Mouse (Mus musculus): ENCODE results near the gene Ptpn14. TPM values are rescaled to one million over a fixed set of nuclear protein-coding genes. Genes with fewer than 3 reads are reported as not detected.
A peak's percentile ranks its signal among the peaks of the same experiment; 100 is the strongest.
"Not testable (repeated sequence)": the region's sequence is repeated elsewhere in the genome, so short reads cannot be mapped to it uniquely, and the experiment has no call there.

The Ptpn14 gene
- 2.1 and 2.6 TPM in 2 replicates for polyA plus RNA-seq (2011; ENCODE audit: insufficient read depth, insufficient read length, low replicate concordance, missing spikeins)

GRCm38 (mm10) chr1:189727884-189728783 lies at the start of gene Ptpn14:
Gene Ptpn14 (plus strand): TSS chr1:189728268.
- no peak for TF ChIP-seq CTCF (IDR thresholded peaks at IDR 0.05; ENCODE audit: control insufficient read depth, insufficient read depth, low read length)
- TF ChIP-seq POLR2A (IDR thresholded peaks at IDR 0.05; ENCODE audit: borderline replicate concordance, control insufficient read depth, low read depth, low read length), result no peak
- H3K4me1 ChIP-seq (ENCODE audit: control insufficient read depth, insufficient read depth, low read length), result no peaks in the 10 kb centered on the region; the same call in 1 of the 2 replicates
- H3K4me3 ChIP-seq (replicated peaks; ENCODE audit: control insufficient read depth, low read depth, low read length), result no peak within 1 kb of the TSS
- WGBS, result 1% methylated on average over 94 of the region's 98 CpGs
- no peak within 1 kb of the TSS; the same call in 1 of the 2 replicates for H3K27ac ChIP-seq (ENCODE audit: control insufficient read depth, insufficient read depth, low read depth, low read length, poor library complexity)

- no peaks in the 10 kb centered on the region for H3K4me1 ChIP-seq (ENCODE audit: control insufficient read depth, insufficient read depth, low read length)
- 95% methylated on average over 3 of the region's 3 CpGs for WGBS
- H3K4me3 ChIP-seq (replicated peaks; ENCODE audit: control insufficient read depth, low read depth, low read length), result no peak overlapping the region
- no peak for TF ChIP-seq CTCF (IDR thresholded peaks at IDR 0.05; ENCODE audit: control insufficient read depth, insufficient read depth, low read length)
- TF ChIP-seq POLR2A (IDR thresholded peaks at IDR 0.05; ENCODE audit: borderline replicate concordance, control insufficient read depth, low read depth, low read length), result no peak
- no peak overlapping the region for H3K27ac ChIP-seq (ENCODE audit: control insufficient read depth, insufficient read depth, low read depth, low read length, poor library complexity)
Measured at GRCm38 (mm10) chr1:189679555-189679954, 48.5 kb upstream of the Ptpn14 start.

- H3K4me3 ChIP-seq (replicated peaks; ENCODE audit: control insufficient read depth, low read depth, low read length), result no peak overlapping the region
- peaks cover 1% of the 10 kb centered on the region; the same call in 1 of the 2 replicates for H3K4me1 ChIP-seq (ENCODE audit: control insufficient read depth, insufficient read depth, low read length)
- no peak overlapping the region for H3K27ac ChIP-seq (ENCODE audit: control insufficient read depth, insufficient read depth, low read depth, low read length, poor library complexity)
- WGBS, result 76% methylated on average over 9 of the region's 9 CpGs
- TF ChIP-seq POLR2A (IDR thresholded peaks at IDR 0.05; ENCODE audit: borderline replicate concordance, control insufficient read depth, low read depth, low read length), result no peak
- TF ChIP-seq CTCF (IDR thresholded peaks at IDR 0.05; ENCODE audit: control insufficient read depth, insufficient read depth, low read length), result no peak
Measured at GRCm38 (mm10) chr1:189684786-189685415, 43.2 kb upstream of the Ptpn14 start.

GRCm38 (mm10) chr1:189686025-189686424 lies 42.0 kb upstream of the Ptpn14 start:
- no peak for TF ChIP-seq POLR2A (IDR thresholded peaks at IDR 0.05; ENCODE audit: borderline replicate concordance, control insufficient read depth, low read depth, low read length)
- no peak for TF ChIP-seq CTCF (IDR thresholded peaks at IDR 0.05; ENCODE audit: control insufficient read depth, insufficient read depth, low read length)
- Histone ChIP-seq H3K27ac (ENCODE audit: control insufficient read depth, insufficient read depth, low read depth, low read length, poor library complexity) (no peak overlapping the region), H3K4me1 (ENCODE audit: control insufficient read depth, insufficient read depth, low read length) (peaks cover 1% of the 10 kb centered on the region; the same call in 1 of the 2 replicates), H3K4me3 (replicated peaks; ENCODE audit: control insufficient read depth, low read depth, low read length) (no peak overlapping the region)
- WGBS, result 85% methylated on average over 6 of the region's 6 CpGs

- peaks cover 1% of the 10 kb centered on the region; the same call in 1 of the 2 replicates for H3K4me1 ChIP-seq (ENCODE audit: control insufficient read depth, insufficient read depth, low read length)
- TF ChIP-seq POLR2A (IDR thresholded peaks at IDR 0.05; ENCODE audit: borderline replicate concordance, control insufficient read depth, low read depth, low read length) (peak; percentile 63; the same call in 1 of the 2 replicates), CTCF (IDR thresholded peaks at IDR 0.05; ENCODE audit: control insufficient read depth, insufficient read depth, low read length) (no peak)
- H3K4me3 ChIP-seq (replicated peaks; ENCODE audit: control insufficient read depth, low read depth, low read length), result peak within 1 kb of the TSS; percentile 97
- H3K27ac ChIP-seq (ENCODE audit: control insufficient read depth, insufficient read depth, low read depth, low read length, poor library complexity), result peak within 1 kb of the TSS; percentile 67; the same call in 1 of the 2 replicates
- WGBS, result under 1% methylated on average over 54 of the region's 55 CpGs
Measured at GRCm38 (mm10) chr1:189687654-189688387, 40.2 kb upstream of the Ptpn14 start, which contains the start of gene Cenpf. Gene Cenpf (minus strand): TSS chr1:189688086.

GRCm38 (mm10) chr1:189688388-189688750 lies 39.7 kb upstream of the Ptpn14 start:
- no peak for TF ChIP-seq POLR2A (IDR thresholded peaks at IDR 0.05; ENCODE audit: borderline replicate concordance, control insufficient read depth, low read depth, low read length)
- TF ChIP-seq CTCF (IDR thresholded peaks at IDR 0.05; ENCODE audit: control insufficient read depth, insufficient read depth, low read length), result no peak
- Histone ChIP-seq H3K4me3 (replicated peaks; ENCODE audit: control insufficient read depth, low read depth, low read length) (peak overlapping the region; percentile 80), H3K27ac (ENCODE audit: control insufficient read depth, insufficient read depth, low read depth, low read length, poor library complexity) (no peak overlapping the region), H3K4me1 (ENCODE audit: control insufficient read depth, insufficient read depth, low read length) (peaks cover 1% of the 10 kb centered on the region; the same call in 1 of the 2 replicates)
- under 1% methylated on average over 15 of the region's 15 CpGs for WGBS

- H3K27ac ChIP-seq (ENCODE audit: control insufficient read depth, insufficient read depth, low read depth, low read length, poor library complexity), result no peak overlapping the region
- 43% methylated on average over 4 of the region's 4 CpGs for WGBS
- TF ChIP-seq POLR2A (IDR thresholded peaks at IDR 0.05; ENCODE audit: borderline replicate concordance, control insufficient read depth, low read depth, low read length) (no peak), CTCF (IDR thresholded peaks at IDR 0.05; ENCODE audit: control insufficient read depth, insufficient read depth, low read length) (no peak)
- peaks cover 1% of the 10 kb centered on the region; the same call in 1 of the 2 replicates for H3K4me1 ChIP-seq (ENCODE audit: control insufficient read depth, insufficient read depth, low read length)
- peak overlapping the region; percentile 16 for H3K4me3 ChIP-seq (replicated peaks; ENCODE audit: control insufficient read depth, low read depth, low read length)
Measured at GRCm38 (mm10) chr1:189689050-189689833, 38.8 kb upstream of the Ptpn14 start.

GRCm38 (mm10) chr1:189692442-189692841 lies 35.6 kb upstream of the Ptpn14 start:
- 65% methylated on average over 3 of the region's 3 CpGs for WGBS
- not testable (repeated sequence) for H3K4me3 ChIP-seq (replicated peaks; ENCODE audit: control insufficient read depth, low read depth, low read length); H3K27ac ChIP-seq (ENCODE audit: control insufficient read depth, insufficient read depth, low read depth, low read length, poor library complexity); H3K4me1 ChIP-seq (ENCODE audit: control insufficient read depth, insufficient read depth, low read length)
